Mouse (Mus musculus): ENCODE results near the gene Kctd20.

Gene Kctd20

GRCm38 (mm10) chr17:28932274-28932673 lies 19.5 kb upstream of the Kctd20 start:
- no peak for DNase-seq (ENCODE audit: low spot score in 2 of 2)

GRCm38 (mm10) chr17:28934120-28934916 lies 17.4 kb upstream of the Kctd20 start:
- no peak for DNase-seq (ENCODE audit: low spot score in 2 of 2)

GRCm38 (mm10) chr17:28936133-28936532 lies 15.6 kb upstream of the Kctd20 start:
- DNase-seq (ENCODE audit: low spot score in 2 of 2), result no peak

DNA sequence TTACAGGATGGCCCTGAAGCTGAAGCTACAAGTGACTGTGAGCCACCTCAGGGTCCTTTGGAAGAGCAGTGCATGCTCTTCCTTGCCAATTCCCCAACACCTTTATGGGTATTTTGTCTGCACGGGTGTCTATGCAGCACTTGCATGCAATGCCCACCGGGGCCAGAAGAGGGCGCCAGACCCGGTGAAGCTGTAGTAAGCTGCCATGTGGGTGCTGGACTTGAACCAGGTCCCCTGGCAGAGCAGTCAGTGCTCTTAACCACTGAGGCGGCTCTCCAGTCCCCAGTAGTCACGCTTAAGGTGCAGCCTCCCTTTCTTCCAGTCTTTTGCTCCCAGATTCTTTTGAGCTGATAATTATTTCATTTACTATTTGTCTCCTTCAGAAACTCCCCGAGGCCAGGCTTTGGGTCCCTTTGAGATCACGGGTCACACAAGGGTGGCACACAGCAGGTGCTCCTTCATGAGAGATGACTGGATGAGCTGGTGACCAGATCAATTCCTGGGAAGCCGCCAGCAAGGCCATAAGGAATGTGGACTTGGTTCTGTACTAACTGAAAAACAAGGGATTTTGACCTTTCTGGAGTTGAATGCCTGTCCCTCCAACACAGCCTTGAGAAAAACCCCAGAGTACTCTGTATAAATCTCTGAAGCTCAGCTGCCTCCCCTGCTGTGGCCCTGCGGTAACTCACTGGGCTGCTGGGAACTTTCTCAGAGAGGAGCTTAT lies 15.0 kb upstream of the Kctd20 start:
- DNase-seq (ENCODE audit: low spot score in 2 of 2), result no peak

DNA sequence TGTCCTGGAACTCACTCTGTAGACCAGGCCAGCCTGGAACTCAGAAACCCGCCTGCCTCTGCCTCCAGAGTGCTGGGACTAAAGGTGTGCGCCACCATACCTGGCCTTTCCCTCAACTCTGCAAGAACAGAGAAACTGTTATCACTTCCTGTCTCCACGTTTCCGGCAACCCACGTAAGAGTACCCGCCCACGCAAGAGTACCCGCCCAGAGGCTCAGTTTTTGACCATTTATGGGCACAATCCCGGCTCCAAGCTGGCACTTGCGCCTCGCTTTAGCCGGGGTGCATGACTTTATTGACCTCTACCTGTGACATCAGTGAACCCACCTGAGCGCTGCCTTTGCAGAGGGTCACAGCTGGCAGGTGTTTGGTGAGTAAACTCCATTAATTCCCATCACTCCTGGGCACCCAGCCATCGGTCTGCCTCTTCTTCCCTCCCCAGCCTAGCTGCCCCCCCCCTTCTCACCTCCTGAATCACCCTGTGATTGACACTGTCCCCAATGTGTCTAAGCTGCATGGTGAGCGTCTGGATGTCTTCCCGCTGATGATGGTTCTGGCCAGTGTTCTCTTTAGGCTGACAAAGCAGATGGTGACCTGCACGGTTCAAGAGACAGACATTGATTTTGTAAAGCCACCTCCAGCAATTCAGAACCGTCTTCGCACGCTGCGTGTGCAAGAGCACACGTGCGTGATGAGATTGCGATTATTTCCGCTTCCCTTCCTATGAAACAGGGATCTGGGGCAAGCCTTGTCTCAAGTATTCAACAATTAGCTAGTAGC lies 10.8 kb upstream of the Kctd20 start:
- DNase-seq (ENCODE audit: low spot score in 2 of 2), result no peak

DNA sequence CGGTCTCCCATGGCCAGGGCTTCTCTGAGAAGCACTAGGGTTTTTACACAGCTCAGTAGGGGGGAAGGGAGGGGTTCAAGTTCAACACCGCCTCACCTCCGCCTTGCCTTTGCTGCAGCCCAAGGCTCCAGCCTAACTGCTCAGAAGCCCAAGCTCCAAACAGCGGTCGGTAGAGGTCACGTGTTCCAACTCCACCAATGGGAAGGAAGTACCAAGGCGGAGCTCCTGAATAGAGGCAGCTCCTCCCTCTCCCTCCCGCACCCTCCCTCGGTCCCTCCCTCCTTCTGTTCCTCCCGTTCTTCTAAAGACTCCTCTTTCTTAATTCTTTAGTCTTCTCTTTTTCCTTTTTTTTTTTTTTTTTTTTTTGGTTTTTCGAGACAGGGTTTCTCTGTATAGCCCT lies 9.6 kb upstream of the Kctd20 start:
- no peak for DNase-seq (ENCODE audit: low spot score in 2 of 2)

GRCm38 (mm10) chr17:28943740-28944139 lies 8.0 kb upstream of the Kctd20 start, which contains the start of gene Pxt1:
Pxt1 (minus strand) TSS chr17:28943840.
- DNase-seq (ENCODE audit: low spot score in 2 of 2), result no peak

- DNase-seq (ENCODE audit: low spot score in 2 of 2), result no peak
Measured at GRCm38 (mm10) chr17:28944481-28944880, 7.3 kb upstream of the Kctd20 start.

GRCm38 (mm10) chr17:28947011-28947939 lies 4.5 kb upstream of the Kctd20 start:
- no peak for DNase-seq (ENCODE audit: low spot score in 2 of 2)

GRCm38 (mm10) chr17:28948661-28949060 lies 3.1 kb upstream of the Kctd20 start:
- DNase-seq (ENCODE audit: low spot score in 2 of 2), result no peak

GRCm38 (mm10) chr17:28950751-28951150 lies 999 bp upstream of the Kctd20 start:
- DNase-seq (ENCODE audit: low spot score in 2 of 2), result no peak

GRCm38 (mm10) chr17:28953251-28953650 lies 1.5 kb downstream of the Kctd20 start:
- peak in 1 of 2 experiments; percentile 20 for DNase-seq (ENCODE audit: low spot score in 2 of 2)

GRCm38 (mm10) chr17:28954416-28954815 lies 2.7 kb downstream of the Kctd20 start:
- no peak for DNase-seq (ENCODE audit: low spot score in 2 of 2)

DNA sequence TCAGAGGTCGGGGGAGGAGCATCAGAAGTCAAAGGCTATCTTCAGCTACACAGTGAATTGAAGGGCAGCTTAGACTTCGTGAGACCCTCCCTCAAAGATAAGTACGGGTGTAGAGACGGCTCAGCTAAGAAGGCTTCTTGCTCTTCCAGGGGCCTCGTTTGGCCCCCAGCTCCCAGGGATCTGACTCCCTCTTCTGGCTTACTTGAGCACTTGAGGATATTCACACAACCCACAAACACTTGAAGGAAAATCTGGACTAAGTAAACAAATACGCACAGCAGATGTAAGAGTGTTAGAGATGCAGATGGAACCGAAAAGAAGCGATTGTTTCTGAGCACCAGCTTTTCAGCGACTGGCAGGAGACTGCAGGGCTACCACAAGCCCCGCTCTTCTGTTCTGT lies 8.8 kb downstream of the Kctd20 start:
- no peak for DNase-seq (ENCODE audit: low spot score in 2 of 2)

- DNase-seq (ENCODE audit: low spot score in 2 of 2), result no peak
Measured at GRCm38 (mm10) chr17:28961596-28961995, 9.8 kb downstream of the Kctd20 start.

GRCm38 (mm10) chr17:28967021-28967610 lies 15.4 kb downstream of the Kctd20 start:
- no peak for DNase-seq (ENCODE audit: low spot score in 2 of 2)

- no peak for DNase-seq (ENCODE audit: low spot score in 2 of 2)
Measured at GRCm38 (mm10) chr17:28970122-28970521, 18.4 kb downstream of the Kctd20 start.

DNA sequence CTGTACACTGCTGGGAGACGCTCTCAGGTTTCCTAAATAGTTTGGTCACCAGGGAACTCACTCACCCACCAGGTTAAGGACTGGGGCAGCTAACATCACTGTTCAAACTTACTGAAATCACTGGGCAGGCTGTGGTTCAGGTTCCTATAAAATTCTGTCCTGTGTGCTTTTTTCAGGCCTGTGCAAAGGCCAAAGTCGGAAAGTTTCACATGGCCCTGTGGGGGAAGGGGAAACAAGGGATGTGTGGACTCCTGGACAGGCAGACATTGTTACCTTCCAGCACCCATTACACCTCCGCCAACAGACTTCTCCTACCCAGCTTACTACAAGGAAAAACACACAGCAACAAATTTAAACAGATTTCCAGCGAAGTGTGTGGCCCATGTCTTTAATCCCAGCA lies 27.3 kb downstream of the Kctd20 start:
- no peak for DNase-seq (ENCODE audit: low spot score in 2 of 2)

DNA sequence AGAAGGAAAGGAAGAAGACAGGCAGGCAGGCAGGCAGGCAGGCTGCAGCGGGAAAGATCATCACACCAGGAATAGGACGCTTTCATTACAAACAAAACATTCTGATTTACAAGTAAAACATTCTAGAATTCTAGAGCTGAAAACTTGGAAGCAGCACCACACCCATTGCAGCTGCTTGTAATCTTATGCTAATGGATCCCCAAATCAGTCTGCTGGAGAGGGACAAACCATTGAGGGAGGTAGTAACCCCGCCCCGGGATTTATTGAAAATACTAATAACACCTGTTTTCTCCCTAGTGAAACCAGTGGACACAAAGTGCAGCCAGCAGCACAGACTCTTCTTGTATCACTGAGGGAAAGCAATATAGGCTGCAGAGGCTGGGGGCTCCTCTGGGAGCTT lies 29.3 kb downstream of the Kctd20 start:
- DNase-seq (ENCODE audit: low spot score in 2 of 2), result no peak

GRCm38 (mm10) chr17:28982591-28982990 lies 30.8 kb downstream of the Kctd20 start:
- no peak for DNase-seq (ENCODE audit: low spot score in 2 of 2)
